Mouse (Mus musculus) heart, adult 2 months (tissue): ENCODE data around the gene Gpd1. TPM values are rescaled to one million over a fixed set of nuclear protein-coding genes. Genes with fewer than 3 reads are reported as not detected.

Experiments
- DNase-seq, 2 experiments: peaks; one replicate each; pipeline ENCODE4 v3.0.0; 2021
- H3K27ac ChIP-seq: fragments of 200-600 bp; 2 replicates; pipeline ENCODE4 v1.8.1; 2022
- H3K27me3 ChIP-seq: fragments of 200-500 bp; 2 replicates; pipeline ENCODE4 v1.6.1; 2012; ENCODE audit warnings: mild to moderate bottlenecking, low read length, inconsistent platforms, mixed read lengths; ENCODE audit not compliant: control insufficient read depth, insufficient read depth
- H3K36me3 ChIP-seq: fragments of 200-500 bp; 2 replicates; pipeline ENCODE4 v1.6.1; 2012; ENCODE audit warnings: low read length, inconsistent platforms; ENCODE audit not compliant: control insufficient read depth, insufficient read depth
- H3K4me1 ChIP-seq: fragments of 200-500 bp; 2 replicates; pipeline ENCODE4 v1.6.1; 2011; ENCODE audit warnings: low read length; ENCODE audit not compliant: control insufficient read depth, insufficient read depth
- H3K4me3 ChIP-seq: fragments of 200-600 bp; 2 replicates; pipeline ENCODE4 v1.8.1; 2022
- H3K79me2 ChIP-seq: fragments of 200-500 bp; replicated peaks from 2 replicates; pipeline ENCODE4 v1.6.1; 2012; ENCODE audit warnings: mild to moderate bottlenecking, inconsistent platforms, low read length, moderate library complexity, mixed read lengths; ENCODE audit not compliant: control insufficient read depth, insufficient read depth
- H3K9ac ChIP-seq: fragments of 200-500 bp; 2 replicates; pipeline ENCODE4 v1.6.1; 2012; ENCODE audit warnings: low read depth, mild to moderate bottlenecking, control low read depth, inconsistent platforms, low read length, mixed read lengths
- CTCF ChIP-seq: fragments of 200-600 bp; IDR thresholded peaks from 2 replicates; pipeline ENCODE4 v1.8.1; 2022; ENCODE audit warnings: antibody characterized with exemption, mild to moderate bottlenecking, moderate library complexity
- EP300 ChIP-seq: fragments of 200-500 bp; IDR thresholded peaks from 2 replicates; pipeline ENCODE4 v1.6.1; 2011; ENCODE audit warnings: low read depth, low read length, control low read depth; ENCODE audit not compliant: insufficient read depth
- POLR2A ChIP-seq: fragments of 200-500 bp; IDR thresholded peaks from 2 replicates; pipeline ENCODE4 v1.6.1; 2011; ENCODE audit warnings: mild to moderate bottlenecking, low read depth, low read length, control low read depth; ENCODE audit not compliant: insufficient read depth
- WGBS: fragments of 180-500 bp; shearing (Covaris S2); methylation state at CpG from one replicate; pipeline ENCODE4 v1.1.7; 2018; 5-methylcytosine and 5-hydroxymethylcytosine counted together
- intact Hi-C: fragments of 180-260 bp; cut with DNase I; formaldehyde crosslinking; loops from one replicate; pipeline ENCODE4 v1.15.1; 2025
- polyA plus RNA-seq: library from polyadenylated mRNA; depleted of rRNA; stranded (reverse); fragments of >200 nt; gene quantifications from 2 replicates; pipeline ENCODE4 v1.2.3, GENCODE M21; 2012
- total RNA-seq, 2 experiments: library from RNA; stranded (reverse); gene quantifications; 2 replicates each; pipeline ENCODE4 v1.2.3; 2021

Gpd1 gene
- total and polyA plus RNA-seq, 3 experiments, result 51.4 to 177 (median 64.6) TPM

DNA sequence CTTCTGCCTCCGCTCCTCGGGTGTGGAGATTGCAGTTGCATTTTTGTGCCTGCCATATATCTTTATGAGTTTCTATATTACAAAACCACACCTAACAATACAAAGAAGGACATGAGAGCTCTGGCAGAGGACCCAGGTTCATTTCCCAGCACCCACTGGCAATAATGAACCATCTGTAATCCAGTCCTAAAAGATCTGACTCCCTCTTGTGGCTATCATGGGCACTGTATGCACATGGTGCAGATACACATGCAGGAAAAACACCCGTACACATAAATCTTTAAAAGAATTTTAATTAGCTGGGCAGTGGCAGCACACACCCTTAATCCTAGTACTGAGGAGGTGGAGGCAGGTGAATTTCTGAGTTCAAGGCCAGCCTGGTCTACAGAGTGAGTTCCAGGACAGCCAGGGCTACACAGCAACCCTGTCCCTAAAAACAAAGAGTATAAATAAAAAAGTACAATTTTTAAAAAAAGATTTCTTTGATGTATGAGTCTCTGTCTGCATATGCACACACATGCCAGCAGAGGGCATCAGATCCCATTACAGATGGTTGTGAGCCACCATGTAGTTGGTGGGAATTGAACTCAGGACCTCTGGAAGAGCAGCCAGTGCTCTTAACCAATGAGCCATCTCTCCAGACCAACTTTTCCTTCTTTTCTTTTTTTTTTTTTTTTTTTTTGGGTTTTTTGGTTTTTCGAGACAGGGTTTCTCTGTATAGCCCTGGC, 11.9 kb downstream of the Gpd1 start:
- no peak overlapping the region for H3K27ac ChIP-seq
- H3K36me3 ChIP-seq, result peaks cover 3% of the 10 kb centered on the region; the same call in 1 of the 2 replicates
- intact Hi-C loops, result loop anchor here (5.0 kb wide), 1 partner anchor 178 kb away; no protein-coding TSS in a partner anchor
- no peak overlapping the region for H3K9ac ChIP-seq
- no peak overlapping the region for H3K4me3 ChIP-seq
- H3K4me1 ChIP-seq, result peaks cover 4% of the 10 kb centered on the region
- no peaks in the 10 kb centered on the region; the same call in 1 of the 2 replicates for H3K79me2 ChIP-seq
- no peak for DNase-seq
- no peaks in the 10 kb centered on the region for H3K27me3 ChIP-seq
- no peak for TF ChIP-seq CTCF
- no peak for TF ChIP-seq POLR2A
- no peak for TF ChIP-seq EP300
- 96% methylated on average over 3 of the region's 4 CpGs for WGBS

DNA sequence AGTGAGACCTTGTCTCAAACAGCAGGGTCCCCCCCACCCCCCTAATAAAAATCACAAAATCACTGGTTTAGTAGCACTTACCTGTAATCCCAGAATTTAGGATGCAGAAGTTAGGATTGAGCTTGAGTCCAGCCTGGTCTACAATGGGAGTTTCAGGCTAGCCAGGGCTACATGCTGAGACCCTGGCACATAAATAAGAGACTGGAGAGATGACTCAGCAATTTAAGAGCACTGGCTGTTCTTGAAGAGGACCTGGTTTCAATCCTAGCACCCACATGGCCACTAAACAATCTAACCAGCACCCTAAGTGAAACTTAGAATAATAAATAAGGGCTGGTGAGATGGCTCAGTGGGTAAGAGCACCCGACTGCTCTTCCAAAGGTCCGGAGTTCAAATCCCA, 13.9 kb downstream of the Gpd1 start:
- Histone ChIP-seq H3K4me3 (no peak overlapping the region), H3K27ac (no peak overlapping the region), H3K27me3 (no peaks in the 10 kb centered on the region), H3K36me3 (peaks cover 3% of the 10 kb centered on the region; the same call in 1 of the 2 replicates), H3K79me2 (no peaks in the 10 kb centered on the region; the same call in 1 of the 2 replicates), H3K9ac (no peak overlapping the region), H3K4me1 (no peaks in the 10 kb centered on the region)
- intact Hi-C loops, result no loop called here
- WGBS, result 97% methylated on average over 2 of the region's 2 CpGs
- TF ChIP-seq POLR2A, result no peak
- no peak for TF ChIP-seq CTCF
- no peak for TF ChIP-seq EP300
- DNase-seq, result no peak

DNA sequence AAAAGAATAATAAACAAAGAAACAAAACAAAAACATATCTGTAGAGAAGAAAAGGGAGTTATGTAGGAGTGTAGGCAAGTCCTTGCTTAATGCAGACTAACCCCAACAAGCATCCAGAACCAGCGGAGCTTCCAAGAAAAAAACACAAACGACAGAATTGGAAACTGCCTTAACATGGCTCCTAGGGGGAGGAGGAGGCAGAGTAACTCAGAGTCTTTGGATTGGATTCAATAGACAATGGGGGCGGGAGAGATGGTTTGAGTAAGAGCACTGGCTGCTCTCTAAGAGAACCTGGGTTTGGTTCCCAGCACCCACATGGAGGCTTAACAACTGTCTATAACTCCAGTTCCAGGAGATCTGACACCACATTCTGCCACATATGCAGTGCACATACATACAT, 14.4 kb downstream of the Gpd1 start:
- intact Hi-C loops, result no loop called here
- no peaks in the 10 kb centered on the region for H3K27me3 ChIP-seq
- H3K4me3 ChIP-seq, result no peak overlapping the region
- H3K36me3 ChIP-seq, result peaks cover under 1% of the 10 kb centered on the region; the same call in 1 of the 2 replicates
- no peaks in the 10 kb centered on the region; the same call in 1 of the 2 replicates for H3K79me2 ChIP-seq
- no peak overlapping the region for H3K27ac ChIP-seq
- H3K4me1 ChIP-seq, result no peaks in the 10 kb centered on the region
- 93% methylated on average over 3 of the region's 3 CpGs for WGBS
- TF ChIP-seq EP300, result no peak
- no peak for TF ChIP-seq POLR2A
- no peak for TF ChIP-seq CTCF
- H3K9ac ChIP-seq, result no peak overlapping the region
- no peak for DNase-seq

DNA sequence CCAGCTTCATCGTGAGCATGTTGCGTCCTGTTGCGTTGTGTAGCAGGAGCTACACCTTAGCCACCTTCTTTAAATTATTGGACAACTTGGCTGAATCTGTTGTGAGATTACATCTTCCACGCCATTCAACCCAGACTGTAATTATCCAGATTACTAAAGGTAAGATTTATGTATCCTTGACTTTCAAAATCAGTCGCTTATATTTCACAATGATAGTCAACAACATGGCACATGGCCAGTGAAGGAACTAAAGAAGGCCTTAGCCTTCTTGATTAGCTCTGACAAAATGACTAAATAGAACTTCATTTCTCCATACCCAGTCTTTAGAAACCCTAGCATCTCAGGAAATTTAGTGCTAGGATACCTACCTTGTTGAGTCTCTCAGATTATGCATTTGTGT, 15.9 kb downstream of the Gpd1 start:
- no peak overlapping the region for H3K4me3 ChIP-seq
- DNase-seq, result no peak
- no peaks in the 10 kb centered on the region for H3K36me3 ChIP-seq
- no peaks in the 10 kb centered on the region for H3K79me2 ChIP-seq
- no peaks in the 10 kb centered on the region for H3K27me3 ChIP-seq
- no peak overlapping the region for H3K9ac ChIP-seq
- TF ChIP-seq EP300, result no peak
- TF ChIP-seq CTCF, result no peak
- TF ChIP-seq POLR2A, result no peak
- intact Hi-C loops, result no loop called here
- no peaks in the 10 kb centered on the region for H3K4me1 ChIP-seq
- H3K27ac ChIP-seq, result no peak overlapping the region
- WGBS, result 99% methylated on average over 5 of the region's 5 CpGs

DNA sequence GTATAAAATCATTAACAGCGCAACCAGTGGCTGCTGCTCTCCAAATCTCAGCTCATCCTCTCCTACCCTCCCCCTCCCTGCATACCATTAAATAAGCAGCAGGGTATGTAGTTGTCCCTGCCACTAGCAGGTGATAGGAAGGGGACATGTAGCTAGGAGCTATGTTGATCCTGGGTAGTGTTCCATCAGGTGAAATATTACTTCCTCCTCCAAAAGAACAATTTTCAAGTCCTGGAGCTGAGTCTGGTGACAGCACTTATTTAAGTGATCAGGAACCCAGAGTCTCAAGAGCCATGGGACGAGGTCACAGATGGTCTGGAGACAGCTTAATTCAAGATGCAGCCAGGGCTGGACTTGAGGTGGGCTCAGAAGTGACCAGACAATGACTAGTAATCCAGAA, 18.3 kb downstream of the Gpd1 start:
- Histone ChIP-seq H3K36me3 (no peaks in the 10 kb centered on the region), H3K27me3 (no peaks in the 10 kb centered on the region), H3K9ac (no peak overlapping the region), H3K79me2 (no peaks in the 10 kb centered on the region), H3K4me1 (no peaks in the 10 kb centered on the region), H3K4me3 (no peak overlapping the region), H3K27ac (no peak overlapping the region)
- TF ChIP-seq POLR2A (no peak), EP300 (no peak), CTCF (no peak)
- 94% methylated on average over 2 of the region's 2 CpGs for WGBS
- DNase-seq, result peak; percentile 100
- intact Hi-C loops, result no loop called here

DNA sequence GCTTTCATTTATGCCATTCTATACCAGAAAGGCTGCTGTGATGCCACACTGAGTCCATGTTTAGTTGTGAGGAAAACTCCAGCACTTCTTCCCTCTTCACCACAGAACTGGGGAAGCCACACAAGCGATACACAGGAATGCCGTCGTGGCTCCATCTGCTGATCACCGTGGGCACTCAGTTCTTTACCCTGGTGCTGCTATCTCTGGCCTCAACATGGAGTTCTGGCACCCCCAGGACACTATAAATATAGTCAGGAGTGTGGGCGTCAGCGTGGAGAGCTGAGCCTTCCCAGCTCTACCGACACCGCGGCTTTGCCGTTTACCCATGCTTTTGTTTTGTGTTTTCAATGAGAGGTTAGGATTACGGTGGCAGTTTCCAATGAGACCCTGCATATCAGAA, 19.4 kb downstream of the Gpd1 start:
- Histone ChIP-seq H3K4me3 (no peak overlapping the region), H3K9ac (no peak overlapping the region), H3K4me1 (no peaks in the 10 kb centered on the region), H3K79me2 (no peaks in the 10 kb centered on the region), H3K27me3 (no peaks in the 10 kb centered on the region), H3K27ac (no peak overlapping the region), H3K36me3 (no peaks in the 10 kb centered on the region)
- intact Hi-C loops, result no loop called here
- no peak for DNase-seq
- 73% methylated on average over 11 of the region's 11 CpGs for WGBS
- TF ChIP-seq CTCF (no peak), EP300 (no peak), POLR2A (no peak)
